Mouse (Mus musculus) brain, embryonic 14.5 days (tissue): ENCODE results near the gene Arhgap17.

Experiments used
- CTCF ChIP-seq: fragments of 200-500 bp; IDR thresholded peaks from 2 replicates; pipeline ENCODE4 v1.5.1; 2012; ENCODE audit warnings: inconsistent platforms, mild to moderate bottlenecking, moderate library complexity, borderline replicate concordance; ENCODE audit not compliant: insufficient read depth, insufficient read length; ENCODE audit errors: extremely low read depth
- POLR2A ChIP-seq: fragments of 200-500 bp; IDR thresholded peaks from 2 replicates; pipeline ENCODE4 v1.6.1; 2012; ENCODE audit warnings: mild to moderate bottlenecking, inconsistent platforms, borderline replicate concordance; ENCODE audit not compliant: poor library complexity, insufficient read depth, insufficient read length, severe bottlenecking; ENCODE audit errors: extremely low read depth

- TF ChIP-seq POLR2A (no peak), CTCF (no peak)
Measured at GRCm38 (mm10) chr7:123285896-123286295, 83.8 kb downstream of the Arhgap17 start.
